Mouse (Mus musculus): ENCODE results near the gene Cxcl15. TPM values are rescaled to one million over a fixed set of nuclear protein-coding genes. Genes with fewer than 3 reads are reported as not detected.
"Not testable (repeated sequence)": the region's sequence is repeated elsewhere in the genome, so short reads cannot be mapped to it uniquely, and the experiment has no call there.

Cxcl15 gene
- total RNA-seq, 1 experiment from 2014 or later, result not detected

DNA sequence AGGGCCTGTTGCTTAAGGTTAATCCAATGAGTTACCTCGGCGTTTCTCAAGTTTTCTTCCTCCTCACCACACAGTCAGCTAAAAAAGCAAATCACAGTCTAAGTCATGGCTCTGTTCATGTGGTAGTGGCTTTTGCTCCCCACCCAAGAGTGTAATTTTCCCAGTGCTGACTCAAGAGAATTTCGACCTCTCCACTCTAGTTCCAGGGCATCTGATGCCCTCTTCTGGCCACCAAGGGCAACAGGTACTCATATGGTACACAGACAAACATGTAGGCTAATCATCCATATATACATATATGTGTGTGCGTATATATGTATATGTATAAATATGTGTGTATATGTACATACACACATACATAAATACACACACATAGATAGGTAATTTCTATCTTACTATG, 6.2 kb upstream of the Cxcl15 start:
- ATAC-seq (ENCODE audit: extremely low read depth, insufficient number of reproducible peaks, low FRiP score, poor library complexity, severe bottlenecking), result 0 out of 2 replicates have a peak, but pooled peaks have one; percentile 24

DNA sequence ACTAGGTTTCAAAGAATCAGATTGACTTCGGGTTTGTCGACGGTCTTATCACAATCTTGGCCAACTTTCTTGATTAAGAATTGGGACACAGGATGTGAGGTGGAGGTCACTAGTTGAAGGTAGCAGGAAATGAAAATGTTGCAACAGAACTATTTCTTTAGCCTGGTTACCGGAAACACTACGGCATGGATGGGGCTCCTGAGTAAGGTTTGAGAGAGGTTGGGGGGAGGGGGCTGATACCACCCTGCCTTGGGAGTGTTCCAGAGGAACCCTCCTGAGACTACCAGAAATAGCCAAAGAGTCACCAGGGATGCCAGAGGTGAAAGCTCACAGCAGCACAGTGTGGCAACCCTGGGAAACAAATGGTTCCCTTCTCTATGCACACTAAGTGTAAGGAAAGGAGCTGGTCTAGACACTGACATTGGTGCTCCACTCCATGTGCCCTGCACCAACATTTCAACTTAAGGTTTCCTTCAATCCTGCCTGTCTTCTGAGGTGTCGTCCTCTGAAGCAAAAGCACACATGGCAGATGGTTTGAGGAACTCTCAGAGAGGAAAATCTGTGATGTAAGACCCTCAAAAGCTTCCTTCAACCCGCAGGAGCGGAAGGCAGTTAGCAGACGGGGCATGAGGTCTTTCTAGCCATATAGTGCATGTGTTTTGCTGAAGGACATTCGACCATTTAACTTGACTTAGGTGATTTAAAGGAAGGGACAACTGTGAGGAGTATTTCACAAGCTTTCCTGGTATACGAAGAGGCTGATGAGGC, 4.8 kb upstream of the Cxcl15 start:
- peak; percentile 62 for ATAC-seq (ENCODE audit: extremely low read depth, insufficient number of reproducible peaks, low FRiP score, poor library complexity, severe bottlenecking)

DNA sequence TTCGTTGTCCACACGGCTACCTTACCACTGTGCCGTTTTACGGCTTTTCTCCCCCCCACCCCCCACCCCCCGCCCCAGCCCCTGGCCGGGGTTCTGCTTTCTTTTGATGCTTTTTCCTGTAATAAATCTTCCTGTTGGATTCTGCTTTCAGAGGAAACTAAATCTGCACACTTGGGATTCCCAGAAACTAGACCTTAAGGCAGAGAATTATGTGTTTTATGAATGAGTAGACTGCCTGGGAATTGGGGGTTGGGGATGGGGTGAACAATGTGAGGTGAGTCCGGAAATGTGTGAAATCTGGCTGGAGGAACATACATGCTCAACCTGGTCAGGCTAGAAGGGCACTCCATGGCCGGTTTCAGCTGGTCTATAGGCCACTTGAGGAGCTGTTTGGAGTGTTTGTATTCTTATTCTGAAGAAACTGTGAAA, 4.2 kb upstream of the Cxcl15 start:
- ATAC-seq (ENCODE audit: extremely low read depth, insufficient number of reproducible peaks, low FRiP score, poor library complexity, severe bottlenecking), result peak; percentile 17; the same call in 1 of the 2 replicates

DNA sequence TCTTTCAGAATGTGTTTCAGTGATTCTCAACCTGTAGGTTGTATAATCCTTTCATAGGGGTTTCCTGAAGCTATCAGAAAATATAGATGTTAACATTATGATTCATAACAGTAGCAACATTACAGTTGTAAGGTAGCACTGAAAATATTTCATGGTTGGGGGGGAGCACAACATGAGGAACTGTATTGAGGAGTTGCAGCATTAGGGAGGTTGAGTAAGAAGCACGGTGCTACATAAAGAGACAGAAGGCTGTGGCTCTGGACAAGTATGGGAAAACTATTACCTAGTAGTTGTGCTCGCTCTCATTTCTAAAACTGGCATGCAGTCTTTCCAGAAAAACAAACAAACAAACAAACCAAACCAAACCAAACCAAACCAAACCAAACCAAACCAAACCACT, 1.1 kb downstream of the Cxcl15 start:
- ATAC-seq (ENCODE audit: extremely low read depth, insufficient number of reproducible peaks, low FRiP score, poor library complexity, severe bottlenecking), result not testable (repeated sequence)

DNA sequence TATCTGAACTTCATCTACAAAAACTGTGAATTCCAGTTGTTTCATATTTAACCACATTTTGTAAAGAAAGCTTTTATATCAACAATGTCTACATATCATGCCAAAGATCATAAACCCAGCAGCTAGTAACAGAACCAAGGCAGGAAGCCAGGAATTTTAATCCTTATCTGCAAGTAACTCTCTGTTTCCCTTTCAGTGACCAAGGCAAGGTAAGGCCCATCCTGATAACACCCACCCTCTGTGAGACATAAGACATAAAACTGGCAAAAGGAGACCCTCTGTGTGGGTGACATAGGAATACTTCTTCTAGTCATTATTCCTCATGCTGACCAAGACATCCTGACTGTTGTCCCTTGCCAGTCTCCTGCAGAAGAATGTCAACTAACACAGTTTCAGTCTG, 10.2 kb downstream of the Cxcl15 start:
- no peak for ATAC-seq (ENCODE audit: extremely low read depth, insufficient number of reproducible peaks, low FRiP score, poor library complexity, severe bottlenecking)

DNA sequence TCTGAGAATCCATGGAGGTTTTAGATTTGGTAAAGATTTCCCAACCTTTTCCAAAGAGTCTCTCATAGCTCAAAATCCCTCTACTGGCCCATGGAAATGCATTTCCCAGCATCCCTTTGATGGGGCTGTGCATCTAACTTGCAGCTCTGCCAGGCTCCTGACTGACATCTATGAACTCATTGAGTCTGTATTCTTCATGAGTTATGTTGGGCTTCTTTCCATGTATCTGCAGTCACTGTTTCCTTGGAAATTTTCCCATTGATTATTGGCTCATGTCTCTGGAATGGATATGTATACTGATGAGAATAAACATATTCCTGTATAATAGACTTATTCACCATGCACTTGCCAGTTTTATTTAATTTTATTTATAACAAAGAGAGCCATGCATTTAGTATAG, 11.7 kb downstream of the Cxcl15 start:
- no peak for ATAC-seq (ENCODE audit: extremely low read depth, insufficient number of reproducible peaks, low FRiP score, poor library complexity, severe bottlenecking)

DNA sequence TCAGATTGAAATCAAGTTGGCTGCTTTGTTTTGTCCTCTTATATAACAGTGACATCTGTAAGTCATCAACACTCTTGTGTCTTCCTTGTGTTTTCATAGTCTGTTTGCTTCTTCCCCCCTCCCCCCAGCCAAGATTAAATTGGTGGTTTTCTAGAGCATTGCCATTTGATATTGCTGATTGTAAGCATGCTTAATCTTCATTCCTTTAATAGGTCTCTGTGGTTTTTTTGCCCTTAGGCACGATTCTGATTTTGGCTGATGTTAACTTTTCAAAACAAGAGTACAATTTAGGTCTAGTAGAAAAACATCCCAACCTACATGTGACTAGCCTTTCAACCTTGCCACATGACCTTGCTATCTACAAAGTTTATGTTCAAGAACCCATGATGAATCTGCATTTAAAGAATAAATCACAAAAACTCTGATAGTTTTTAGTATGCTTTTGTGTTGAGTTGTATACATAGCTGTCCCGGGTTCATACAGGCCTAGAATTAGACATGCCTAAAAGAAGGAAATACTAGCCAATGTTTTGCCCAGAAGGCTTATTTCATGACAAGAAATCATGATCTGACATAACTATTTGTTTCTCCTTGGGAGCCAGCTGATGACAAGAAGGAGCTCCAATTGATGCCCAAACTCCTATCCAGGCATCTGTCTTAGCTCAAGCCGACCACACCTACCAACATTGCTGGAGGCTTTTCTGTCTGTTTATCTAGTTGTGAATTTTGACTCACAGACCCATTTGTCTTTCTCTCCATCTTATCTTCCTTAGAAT, 13.0 kb downstream of the Cxcl15 start:
- no peak for ATAC-seq (ENCODE audit: extremely low read depth, insufficient number of reproducible peaks, low FRiP score, poor library complexity, severe bottlenecking)

DNA sequence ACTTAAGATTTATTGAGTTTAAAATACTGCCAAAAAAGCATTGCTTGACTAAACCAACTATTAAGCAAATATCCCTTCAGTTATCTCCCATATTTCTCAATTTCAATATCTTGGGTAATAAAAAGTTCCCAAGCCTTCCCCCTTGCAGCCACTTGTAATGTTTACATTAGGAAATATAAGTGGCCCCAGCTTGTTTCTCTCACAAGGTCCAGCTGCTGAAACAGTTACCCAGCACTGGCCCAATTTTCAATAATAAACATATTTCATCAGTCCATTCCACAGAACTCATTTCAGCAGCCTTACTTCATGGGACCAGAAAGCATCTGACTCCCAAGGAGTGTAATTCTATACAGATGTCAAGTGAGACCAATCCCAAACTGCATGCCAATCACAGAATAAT, 25.4 kb downstream of the Cxcl15 start:
- ATAC-seq (ENCODE audit: extremely low read depth, insufficient number of reproducible peaks, low FRiP score, poor library complexity, severe bottlenecking), result no peak

DNA sequence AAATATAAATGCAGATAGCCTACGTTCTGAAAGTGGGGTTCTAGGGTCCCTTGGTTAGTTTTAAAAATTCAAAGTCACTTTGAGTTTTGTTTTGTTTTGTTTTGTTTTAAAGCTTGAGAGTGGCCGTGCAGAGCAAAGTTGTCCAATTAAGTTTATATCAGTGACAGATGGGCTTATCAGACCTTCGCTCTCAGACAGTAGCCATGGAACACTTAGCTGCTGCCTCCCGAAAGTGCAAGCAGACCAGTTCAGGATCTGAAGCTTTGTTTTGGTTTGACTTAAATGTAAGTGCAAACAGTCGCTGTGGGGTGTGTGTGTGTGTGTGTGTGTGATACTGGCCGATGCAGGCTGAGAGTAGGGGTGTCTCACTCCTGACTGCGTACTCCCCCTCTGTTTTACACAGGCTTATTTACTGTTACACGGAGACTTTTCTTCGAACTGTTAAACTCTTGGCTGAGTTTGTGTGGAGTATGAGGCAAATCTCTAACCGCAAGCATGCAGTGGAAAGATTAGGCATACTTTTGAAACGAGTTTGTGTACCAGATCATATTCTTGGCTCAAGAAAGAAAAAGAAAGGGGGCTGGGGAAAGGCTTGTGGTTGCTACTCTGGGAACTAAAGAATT, 37.9 kb downstream of the Cxcl15 start:
- ATAC-seq (ENCODE audit: extremely low read depth, insufficient number of reproducible peaks, low FRiP score, poor library complexity, severe bottlenecking), result no peak

DNA sequence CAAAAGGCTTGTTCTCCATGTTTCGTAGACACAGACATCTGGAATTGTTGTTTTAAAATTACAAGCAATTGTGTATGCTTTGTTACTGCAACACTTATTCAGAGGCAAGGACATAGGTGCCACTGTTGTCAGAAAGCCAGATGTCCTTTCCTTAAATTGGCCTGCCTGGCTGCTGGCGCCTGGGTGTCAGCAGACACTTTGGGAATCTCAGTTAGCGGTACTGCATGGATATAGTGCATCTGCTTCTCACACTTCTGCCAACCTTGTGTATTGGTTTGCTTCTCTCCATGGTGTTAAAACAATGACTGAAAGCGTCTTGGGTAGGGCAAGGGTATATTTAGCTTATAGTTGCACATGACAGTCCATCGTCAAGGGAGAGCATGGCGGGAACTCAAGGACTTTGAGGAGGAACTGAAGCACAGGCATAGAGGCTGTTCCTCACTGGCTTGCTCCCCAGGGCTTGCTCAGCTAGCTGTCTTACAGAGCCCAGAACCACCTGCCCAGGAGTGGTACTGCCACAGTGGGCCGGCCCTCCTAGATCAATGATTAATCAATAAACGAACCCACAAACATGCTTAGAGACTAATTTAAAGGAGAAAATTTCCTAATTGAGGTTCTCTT, 38.5 kb downstream of the Cxcl15 start:
- no peak for ATAC-seq (ENCODE audit: extremely low read depth, insufficient number of reproducible peaks, low FRiP score, poor library complexity, severe bottlenecking)

DNA sequence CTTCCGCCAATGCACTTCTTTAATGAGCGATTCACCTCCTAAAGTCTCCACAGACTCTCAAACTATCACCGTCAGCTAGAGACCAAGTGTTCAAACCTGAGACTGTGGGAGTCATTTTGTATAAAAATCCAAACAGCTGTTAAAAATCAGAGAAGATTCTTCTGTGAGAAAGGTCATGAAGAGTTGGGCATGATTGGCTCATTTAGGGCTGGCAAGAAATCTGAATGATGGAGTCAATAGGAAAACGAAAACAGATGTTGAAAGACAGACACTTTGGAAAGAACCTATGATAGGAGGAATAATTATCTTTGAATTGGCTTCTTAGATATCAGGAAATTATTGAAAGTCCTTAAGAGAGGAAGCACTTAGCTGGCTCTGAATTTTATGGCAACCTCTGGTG, 40.1 kb downstream of the Cxcl15 start:
- ATAC-seq (ENCODE audit: extremely low read depth, insufficient number of reproducible peaks, low FRiP score, poor library complexity, severe bottlenecking), result no peak

DNA sequence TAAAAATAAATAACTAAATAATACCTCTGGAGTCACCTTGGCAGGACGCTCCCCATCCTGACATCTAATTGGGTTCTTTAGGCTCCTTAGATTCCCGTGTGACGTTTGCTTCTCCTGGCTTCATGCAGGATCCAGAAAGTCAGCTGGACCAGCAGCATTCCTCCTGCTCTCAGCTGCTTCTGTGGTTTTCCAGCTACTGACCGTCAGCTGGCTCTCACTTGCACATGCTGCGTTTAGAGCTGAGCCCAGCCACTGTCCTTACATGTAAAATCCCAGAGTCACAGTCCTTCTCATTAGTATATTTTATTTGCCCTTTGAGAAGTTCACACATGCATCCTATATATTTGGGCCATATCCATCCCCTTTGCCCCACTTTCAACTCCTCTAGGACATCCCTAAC, 44.2 kb downstream of the Cxcl15 start:
- no peak for ATAC-seq (ENCODE audit: extremely low read depth, insufficient number of reproducible peaks, low FRiP score, poor library complexity, severe bottlenecking)

DNA sequence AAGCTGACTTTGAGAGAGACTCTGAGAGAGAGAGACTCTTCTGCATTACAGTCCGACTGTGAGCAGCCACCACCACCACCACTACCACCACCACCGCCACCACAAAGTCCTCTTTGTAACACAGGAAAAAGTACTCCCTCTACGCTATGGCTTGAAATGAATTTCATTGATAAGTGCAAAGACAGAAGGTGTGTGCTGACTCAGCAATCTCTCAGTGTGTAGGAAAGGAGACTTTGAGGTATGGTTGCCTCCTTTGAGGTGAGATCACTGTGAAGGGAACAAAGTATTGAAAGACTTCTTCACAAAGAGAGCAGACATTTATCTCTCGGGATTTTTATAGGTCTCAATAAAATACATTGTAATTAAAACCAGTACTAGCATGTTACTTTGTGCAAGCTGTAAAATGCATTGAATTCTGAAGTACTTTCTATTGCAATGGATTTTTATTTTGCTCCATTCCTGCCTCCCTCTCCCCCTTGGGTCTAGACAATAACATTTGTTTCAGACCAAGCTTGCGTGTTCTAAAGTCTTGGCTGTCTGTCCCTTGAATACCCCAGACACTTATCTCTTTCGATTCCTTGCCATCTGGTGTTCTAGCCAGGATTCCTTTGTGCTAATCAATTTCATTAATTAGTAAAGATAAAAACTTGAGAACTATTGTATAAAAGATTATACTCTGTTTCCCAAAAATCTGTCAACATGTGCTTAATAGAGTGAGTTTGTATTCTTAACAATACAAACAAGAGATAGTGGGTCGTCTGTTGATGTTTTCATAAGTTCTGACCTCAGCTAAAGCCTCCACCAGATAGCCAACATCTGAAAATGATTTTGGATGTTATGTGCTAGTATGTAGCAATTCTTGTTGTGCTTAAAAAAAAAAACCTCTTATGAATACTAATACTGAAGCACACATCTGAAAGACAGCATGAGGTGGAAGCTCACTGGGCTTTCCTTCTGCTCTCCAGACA, 46.9 kb downstream of the Cxcl15 start:
- no peak for ATAC-seq (ENCODE audit: extremely low read depth, insufficient number of reproducible peaks, low FRiP score, poor library complexity, severe bottlenecking)

DNA sequence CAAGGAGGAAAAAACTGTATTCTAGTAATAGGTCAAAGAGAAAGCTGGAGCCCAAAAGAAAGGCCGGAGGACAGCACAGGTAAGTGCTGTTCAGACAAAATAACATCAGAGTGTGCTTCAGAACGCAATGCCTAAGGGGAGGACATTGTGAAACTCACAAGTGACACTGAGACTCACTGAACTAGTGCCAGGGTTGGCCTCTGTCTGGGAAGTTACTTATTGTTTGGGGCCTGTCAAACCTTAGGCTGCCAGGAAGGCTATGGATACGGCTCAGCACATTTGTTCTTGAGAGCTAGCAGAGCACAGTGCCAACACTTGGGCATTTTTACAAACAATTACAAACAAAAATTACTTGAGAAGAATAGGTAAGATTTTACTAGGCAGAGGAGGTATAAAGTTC, 49.6 kb downstream of the Cxcl15 start:
- ATAC-seq (ENCODE audit: extremely low read depth, insufficient number of reproducible peaks, low FRiP score, poor library complexity, severe bottlenecking), result no peak

DNA sequence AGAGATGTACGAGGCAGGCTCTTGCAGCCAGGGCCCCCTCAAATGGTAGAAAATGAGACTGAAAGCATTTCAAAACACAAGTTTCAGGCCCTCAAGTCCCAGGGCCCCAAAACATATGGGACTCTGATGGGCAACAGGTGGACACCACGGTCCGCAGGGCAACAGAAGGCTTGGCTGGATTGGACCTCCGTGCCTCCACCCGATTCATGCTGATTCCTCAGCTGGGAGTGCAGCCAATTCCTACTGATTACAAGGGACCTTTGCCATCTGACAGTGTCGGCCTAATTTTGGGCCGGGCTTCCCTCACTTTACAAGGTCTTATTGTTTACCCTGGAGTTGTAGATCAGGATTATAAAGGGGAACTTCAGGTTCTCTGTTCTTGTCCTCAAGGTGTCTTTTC, 55.8 kb downstream of the Cxcl15 start:
- not testable (repeated sequence) for ATAC-seq (ENCODE audit: extremely low read depth, insufficient number of reproducible peaks, low FRiP score, poor library complexity, severe bottlenecking)

DNA sequence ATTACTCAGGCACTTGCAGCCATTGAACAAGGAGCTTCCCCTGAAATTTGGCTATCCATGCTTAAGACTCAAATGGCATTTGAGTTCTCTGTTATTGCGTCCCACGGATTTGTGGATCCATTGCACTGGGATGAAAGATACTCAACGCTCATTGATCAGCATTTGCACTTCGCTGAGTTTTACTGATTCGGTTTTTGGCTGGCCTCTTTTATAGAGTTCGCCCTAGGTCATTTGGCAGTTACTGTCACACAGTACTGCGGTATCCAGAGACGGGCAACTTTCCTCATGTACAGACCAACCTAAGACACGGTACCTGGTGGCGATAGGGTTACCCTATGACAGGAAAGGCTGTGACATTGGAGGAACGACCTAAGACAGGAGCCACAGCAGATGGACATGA, 57.1 kb downstream of the Cxcl15 start:
- ATAC-seq (ENCODE audit: extremely low read depth, insufficient number of reproducible peaks, low FRiP score, poor library complexity, severe bottlenecking), result not testable (repeated sequence)
